Mouse (Mus musculus) kidney, embryonic 16.5 days (tissue): ENCODE results near the gene Ppp1cc. TPM values are rescaled to one million over a fixed set of nuclear protein-coding genes. Genes with fewer than 3 reads are reported as not detected.

ENCODE experiments used
- ATAC-seq: fragments of 200-750 bp; cut with Nextera tagmentation; 2 replicates; pipeline ENCODE4 v1.8.0; 2017; ENCODE audit warnings: moderate TSS enrichment; ENCODE audit not compliant: low FRiP score, low TSS enrichment
- H3K27ac ChIP-seq: fragments of 300-500 bp; sonication (generic); 2 replicates; pipeline ENCODE4 v1.5.1; 2014; ENCODE audit warnings: low read length
- H3K27me3 ChIP-seq: fragments of 300-500 bp; sonication (generic); 2 replicates; pipeline ENCODE4 v1.6.1; 2014; ENCODE audit warnings: low read length, control low read depth, mixed read lengths; ENCODE audit not compliant: insufficient read depth
- H3K36me3 ChIP-seq: fragments of 300-500 bp; sonication (generic); 2 replicates; pipeline ENCODE4 v1.6.1; 2014; ENCODE audit warnings: low read length, control low read depth, mixed read lengths; ENCODE audit not compliant: insufficient read depth
- H3K4me1 ChIP-seq: fragments of 300-500 bp; sonication (generic); 2 replicates; pipeline ENCODE4 v1.6.1; 2014; ENCODE audit warnings: low read length, control low read depth, mixed read lengths; ENCODE audit not compliant: insufficient read depth
- H3K4me2 ChIP-seq: fragments of 300-500 bp; sonication (generic); replicated peaks from 2 replicates; pipeline ENCODE4 v1.6.1; 2014; ENCODE audit warnings: low read depth, low read length
- H3K4me3 ChIP-seq: fragments of 300-500 bp; sonication (generic); 2 replicates; pipeline ENCODE4 v1.5.1; 2014; ENCODE audit warnings: mild to moderate bottlenecking, low read length
- H3K9ac ChIP-seq: fragments of 300-500 bp; sonication (generic); replicated peaks from 2 replicates; pipeline ENCODE4 v1.6.1; 2014; ENCODE audit warnings: low read length
- H3K9me3 ChIP-seq: fragments of 300-500 bp; sonication (generic); 2 replicates; pipeline ENCODE4 v1.6.1; 2016; ENCODE audit warnings: low read length, control low read depth
- WGBS: fragments of 180-500 bp; shearing (Covaris S2); extraction: QIAGEN DNeasy Blood & Tissue Kit; methylation state at CpG from one replicate; pipeline ENCODE4 v1.1.7; 2014; 5-methylcytosine and 5-hydroxymethylcytosine counted together
- polyA plus RNA-seq: library from polyadenylated mRNA; unstranded; fragments of >200 nt; fragmentation: Nextera tagmentation; extraction: Ambion mirVana; gene quantifications from 2 replicates; pipeline ENCODE4 v1.2.1, GENCODE M21; 2015

Ppp1cc gene
- polyA plus RNA-seq, 1 experiment from 2014 or later: 277 TPM

GRCm38 (mm10) chr5:122164011-122164410 is 5.9 kb downstream of the Ppp1cc start:
- WGBS: 57% methylated on average over 3 of the region's 3 CpGs

GRCm38 (mm10) chr5:122165233-122165915 is 7.3 kb downstream of the Ppp1cc start:
- Histone ChIP-seq H3K4me1 (peaks cover 62% of the 10 kb centered on the region), H3K9ac (peak overlapping the region; percentile 48), H3K4me3 (no peak overlapping the region), H3K27me3 (no peaks in the 10 kb centered on the region), H3K27ac (peak overlapping the region; percentile 36), H3K36me3 (peaks cover 50% of the 10 kb centered on the region), H3K9me3 (no peaks in the 10 kb centered on the region), H3K4me2 (no peak overlapping the region)
- 49% methylated on average over 6 of the region's 6 CpGs for WGBS
- no peak for ATAC-seq

More at GRCm38 (mm10) chr5:122164011-122164410, 5.9 kb downstream of the Ppp1cc start:
- Histone ChIP-seq H3K9ac (no peak overlapping the region), H3K4me3 (no peak overlapping the region), H3K4me2 (no peak overlapping the region), H3K27ac (no peak overlapping the region), H3K4me1 (peaks cover 73% of the 10 kb centered on the region), H3K36me3 (peaks cover 36% of the 10 kb centered on the region), H3K9me3 (no peaks in the 10 kb centered on the region), H3K27me3 (no peaks in the 10 kb centered on the region)
- ATAC-seq: no peak

GRCm38 (mm10) chr5:122166636-122167161 is 8.6 kb downstream of the Ppp1cc start:
- H3K4me3 ChIP-seq: no peak overlapping the region
- WGBS: 42% methylated on average over 8 of the region's 8 CpGs
- no peak for ATAC-seq
- no peak overlapping the region for H3K27ac ChIP-seq
- peaks cover 57% of the 10 kb centered on the region for H3K36me3 ChIP-seq
- H3K27me3 ChIP-seq: no peaks in the 10 kb centered on the region
- H3K4me1 ChIP-seq: peaks cover 48% of the 10 kb centered on the region
- H3K9me3 ChIP-seq: no peaks in the 10 kb centered on the region
- no peak overlapping the region for H3K4me2 ChIP-seq
- H3K9ac ChIP-seq: no peak overlapping the region

- Histone ChIP-seq H3K9ac (no peak overlapping the region), H3K27me3 (no peaks in the 10 kb centered on the region), H3K4me1 (peaks cover 31% of the 10 kb centered on the region), H3K27ac (no peak overlapping the region), H3K9me3 (no peaks in the 10 kb centered on the region), H3K36me3 (peaks cover 73% of the 10 kb centered on the region), H3K4me2 (no peak overlapping the region), H3K4me3 (no peak overlapping the region)
- WGBS: 84% methylated on average over 14 of the region's 14 CpGs
- no peak for ATAC-seq
These were observed 10.4 kb downstream of the Ppp1cc start for GRCm38 (mm10) chr5:122168344-122169069.

DNA sequence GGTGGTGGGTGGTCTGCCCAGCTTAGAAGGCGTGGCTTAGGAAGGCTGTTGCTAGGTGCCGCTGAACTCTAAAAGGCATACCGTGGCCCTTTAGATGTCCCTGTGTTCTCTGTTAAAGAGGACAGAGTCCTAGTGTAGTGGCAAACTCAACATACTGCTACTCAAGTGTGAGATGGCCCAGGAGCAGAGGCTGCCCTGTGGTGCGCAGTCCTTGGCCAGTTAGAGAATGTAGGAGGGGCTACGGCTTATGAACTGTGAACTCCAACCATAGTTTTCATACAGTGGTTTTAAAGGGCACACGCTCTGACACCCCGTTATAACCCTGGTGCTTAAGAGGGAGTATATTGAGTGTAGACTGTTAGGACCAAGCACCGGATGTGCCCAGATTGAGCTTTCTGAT is 13.0 kb downstream of the Ppp1cc start:
- peaks cover 9% of the 10 kb centered on the region for H3K4me1 ChIP-seq
- H3K27ac ChIP-seq: no peak overlapping the region
- 92% methylated on average over 8 of the region's 8 CpGs for WGBS
- H3K9ac ChIP-seq: no peak overlapping the region
- no peak for ATAC-seq
- H3K4me3 ChIP-seq: no peak overlapping the region
- H3K36me3 ChIP-seq: peaks cover 68% of the 10 kb centered on the region
- H3K27me3 ChIP-seq: no peaks in the 10 kb centered on the region
- H3K9me3 ChIP-seq: no peaks in the 10 kb centered on the region
- H3K4me2 ChIP-seq: no peak overlapping the region

- Histone ChIP-seq H3K27ac (0 out of 2 replicates have a peak overlapping the region, but pooled peaks have one; percentile 1), H3K4me1 (peaks cover 5% of the 10 kb centered on the region; the same call in 1 of the 2 replicates), H3K4me3 (no peak overlapping the region), H3K36me3 (peaks cover 51% of the 10 kb centered on the region), H3K4me2 (no peak overlapping the region), H3K27me3 (no peaks in the 10 kb centered on the region), H3K9me3 (no peaks in the 10 kb centered on the region), H3K9ac (no peak overlapping the region)
- 25% methylated on average over 2 of the region's 2 CpGs for WGBS
- peak; percentile 43; the same call in 1 of the 2 replicates for ATAC-seq
These were observed 17.3 kb downstream of the Ppp1cc start for GRCm38 (mm10) chr5:122175402-122175801.

DNA sequence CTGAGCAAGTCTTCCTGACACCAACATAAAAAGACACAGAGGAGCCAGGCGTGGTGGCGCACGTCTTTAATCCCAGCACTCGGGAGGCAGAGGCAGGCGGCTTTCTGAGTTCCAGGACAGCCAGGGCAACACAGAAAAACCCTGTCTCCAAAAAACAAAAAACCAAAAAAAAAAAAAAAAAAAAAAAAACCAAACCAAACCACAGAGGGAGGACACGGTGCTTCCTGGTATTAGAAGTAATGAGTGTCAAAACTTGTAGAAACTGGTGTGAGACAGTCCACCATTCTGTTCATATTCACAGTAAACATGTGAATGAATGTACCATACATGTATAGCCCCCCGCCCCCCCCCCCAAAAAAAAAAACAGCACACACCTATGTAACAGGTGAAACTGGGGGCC is 17.9 kb downstream of the Ppp1cc start:
- Histone ChIP-seq H3K4me1 (peaks cover 5% of the 10 kb centered on the region; the same call in 1 of the 2 replicates), H3K27me3 (no peaks in the 10 kb centered on the region), H3K27ac (no peak overlapping the region), H3K36me3 (peaks cover 46% of the 10 kb centered on the region), H3K4me2 (no peak overlapping the region), H3K4me3 (no peak overlapping the region), H3K9me3 (no peaks in the 10 kb centered on the region), H3K9ac (no peak overlapping the region)
- WGBS: 77% methylated on average over 7 of the region's 7 CpGs
- ATAC-seq: no peak

DNA sequence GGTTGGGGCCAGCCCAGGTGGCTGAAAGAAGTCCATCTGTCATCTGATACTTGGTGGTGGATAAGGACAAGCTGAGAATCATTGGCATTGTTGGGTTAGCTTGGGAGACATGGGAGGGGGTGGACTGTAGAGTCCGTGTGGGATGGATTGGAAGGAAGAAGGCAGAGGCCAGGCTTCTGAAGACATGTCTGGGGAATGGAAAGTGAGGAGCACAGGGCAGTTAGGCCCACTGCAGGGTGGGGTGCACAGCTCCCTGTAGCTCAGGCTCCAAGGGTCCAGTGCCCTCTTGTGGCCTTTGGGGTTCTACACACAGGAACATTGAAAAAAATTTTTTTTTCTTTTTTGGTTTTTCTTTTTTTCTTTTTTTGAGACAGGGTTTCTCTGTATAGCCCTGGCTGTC is 18.3 kb downstream of the Ppp1cc start:
- peaks cover 5% of the 10 kb centered on the region; the same call in 1 of the 2 replicates for H3K4me1 ChIP-seq
- no peaks in the 10 kb centered on the region for H3K9me3 ChIP-seq
- H3K4me2 ChIP-seq: no peak overlapping the region
- H3K27ac ChIP-seq: no peak overlapping the region
- no peaks in the 10 kb centered on the region for H3K27me3 ChIP-seq
- H3K9ac ChIP-seq: no peak overlapping the region
- ATAC-seq: peak; percentile 73
- no peak overlapping the region for H3K4me3 ChIP-seq
- H3K36me3 ChIP-seq: peaks cover 42% of the 10 kb centered on the region
- WGBS: 19% methylated on average over 1 of the region's 1 CpGs

- 0 out of 2 replicates have a peak, but pooled peaks have one; percentile 47 for ATAC-seq
- WGBS: 48% methylated on average over 6 of the region's 6 CpGs
- H3K27ac ChIP-seq: no peak overlapping the region
These were observed 21.6 kb downstream of the Ppp1cc start for GRCm38 (mm10) chr5:122179665-122180064.

More at GRCm38 (mm10) chr5:122179665-122180064, 21.6 kb downstream of the Ppp1cc start:
- H3K36me3 ChIP-seq: peaks cover 21% of the 10 kb centered on the region
- no peaks in the 10 kb centered on the region for H3K27me3 ChIP-seq
- no peak overlapping the region for H3K9ac ChIP-seq
- no peak overlapping the region for H3K4me3 ChIP-seq
- no peaks in the 10 kb centered on the region for H3K9me3 ChIP-seq
- H3K4me2 ChIP-seq: no peak overlapping the region
- H3K4me1 ChIP-seq: peaks cover 5% of the 10 kb centered on the region; the same call in 1 of the 2 replicates
